Mouse (Mus musculus): Measurements from ENCODE around the gene Clec9a. TPM values are rescaled to one million over a fixed set of nuclear protein-coding genes. Genes with fewer than 3 reads are reported as not detected.

Clec9a gene
- polyA plus RNA-seq, 1 experiment, result 3.3 TPM

- peak; percentile 41 for DNase-seq (ENCODE audit: low spot score)
Measured at GRCm38 (mm10) chr6:129423734-129424072, 15.0 kb downstream of the Clec9a start.

- DNase-seq (ENCODE audit: low spot score), result no peak
Measured at GRCm38 (mm10) chr6:129425217-129425616, 16.6 kb downstream of the Clec9a start.

DNA sequence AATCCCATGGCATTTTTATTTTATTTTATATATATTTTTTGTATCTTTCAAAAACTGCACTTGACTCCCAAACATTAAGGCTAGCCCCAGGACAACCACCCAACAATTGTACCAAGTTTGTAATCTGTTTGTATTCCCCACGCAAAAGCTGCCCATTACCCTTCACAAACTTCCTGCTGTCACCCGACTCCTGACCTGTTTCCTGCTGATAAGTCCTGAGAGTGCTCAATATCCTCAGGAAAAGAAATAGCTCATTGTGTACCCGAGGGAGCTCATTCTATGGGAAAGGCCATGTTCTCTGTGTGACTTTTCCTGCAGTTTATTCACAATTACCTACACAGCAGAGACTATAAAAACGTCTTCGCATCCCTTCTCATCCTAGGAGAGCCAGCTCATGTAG, 17.1 kb downstream of the Clec9a start:
- no peak for DNase-seq (ENCODE audit: low spot score)

- no peak for DNase-seq (ENCODE audit: low spot score)
Measured at GRCm38 (mm10) chr6:129427281-129427680, 18.6 kb downstream of the Clec9a start.

GRCm38 (mm10) chr6:129434239-129434638, 25.6 kb downstream of the Clec9a start:
- no peak for DNase-seq (ENCODE audit: low spot score)

DNA sequence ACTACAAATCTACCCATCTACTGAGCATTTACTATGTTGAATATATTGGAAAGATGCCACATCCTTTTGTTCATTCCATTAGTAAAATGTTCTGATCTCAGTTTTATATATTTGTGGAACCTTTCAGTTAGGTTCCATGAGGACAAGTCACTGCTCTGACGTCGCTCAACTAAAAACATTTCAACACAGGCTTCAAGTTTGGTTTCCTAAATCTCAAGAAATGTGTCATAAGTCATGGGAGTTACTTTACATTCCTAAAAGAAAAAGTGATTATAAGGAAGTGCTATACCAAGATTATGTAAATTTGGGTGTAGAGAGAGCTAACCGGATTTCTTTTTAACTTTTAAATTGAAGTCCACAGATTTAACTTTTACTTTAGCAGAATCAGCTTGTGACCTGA, 27.4 kb downstream of the Clec9a start:
- DNase-seq (ENCODE audit: low spot score), result no peak

DNA sequence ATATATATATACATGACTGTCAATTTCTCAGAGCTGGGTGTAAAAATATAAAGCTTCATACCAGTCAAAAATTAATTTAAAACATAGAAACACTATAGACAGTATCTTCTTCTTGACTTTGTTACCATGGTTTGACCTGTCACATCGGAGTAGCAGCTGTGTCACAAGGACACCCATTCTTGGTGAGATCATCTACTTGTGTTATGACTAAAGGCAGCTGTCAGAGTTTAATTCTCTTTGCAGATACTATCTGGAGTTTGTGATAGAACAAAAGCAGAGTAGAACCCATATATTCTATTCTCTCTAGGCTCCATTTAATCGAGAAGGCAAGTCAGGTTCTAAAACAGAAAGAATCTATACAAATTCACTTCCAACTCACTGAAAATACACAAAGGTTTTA, 29.4 kb downstream of the Clec9a start:
- no peak for DNase-seq (ENCODE audit: low spot score)

GRCm38 (mm10) chr6:129449743-129450142, 41.1 kb downstream of the Clec9a start:
- DNase-seq (ENCODE audit: low spot score), result no peak

DNA sequence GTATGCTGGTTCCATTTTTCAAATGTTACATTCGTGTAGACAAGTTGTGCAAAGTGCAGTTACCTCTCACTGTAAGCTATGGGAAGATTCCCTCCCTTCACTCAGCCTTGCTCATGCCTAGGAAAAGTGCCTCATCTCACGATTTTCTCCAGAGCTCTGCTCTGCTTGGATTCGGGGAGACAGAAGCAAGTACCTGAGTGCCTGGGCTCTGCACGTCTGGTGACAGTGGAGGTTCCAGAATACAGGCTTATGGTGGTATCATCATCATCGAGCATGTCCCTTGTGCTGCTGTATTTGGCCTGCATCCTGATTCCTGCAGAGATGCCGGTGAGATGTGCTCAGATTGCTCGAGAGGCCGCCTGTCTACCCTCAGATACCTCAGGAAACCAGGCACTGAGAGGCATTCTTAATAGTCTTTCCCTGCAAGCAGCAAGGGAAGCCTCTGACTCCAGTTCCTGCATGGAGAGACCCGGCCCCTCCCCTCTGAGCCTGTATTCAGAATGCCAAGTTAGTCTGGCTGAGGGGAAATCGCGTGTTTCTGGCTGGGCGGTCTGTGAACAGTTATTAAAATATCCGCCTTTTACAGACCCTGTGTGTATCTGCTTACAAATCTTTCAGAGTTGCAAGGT, 42.9 kb downstream of the Clec9a start, which contains the start of gene Clec1a:
Clec1a (minus strand) TSS at position 590 of the 629 bp plus-strand sequence.
- DNase-seq (ENCODE audit: low spot score), result no peak

- DNase-seq (ENCODE audit: low spot score), result no peak
Measured at GRCm38 (mm10) chr6:129471386-129471785, 62.7 kb downstream of the Clec9a start.

- DNase-seq (ENCODE audit: low spot score), result no peak
Measured at GRCm38 (mm10) chr6:129472627-129473026, 64.0 kb downstream of the Clec9a start.

Other genes starting within 250 kb of the Clec9a start
- gene Clec2d, start 228.2 kb upstream of the Clec9a start, polyA plus RNA-seq (2012; rRNA removed), result 85.0 and 92.0 TPM in 2 replicates
- gene Cd69, start 133.4 kb upstream of the Clec9a start, polyA plus RNA-seq (2012; rRNA removed), result 0.32 and 0.49 TPM in 2 replicates
- not detected in 2 replicates for gene 4922502D21Rik, start 77.1 kb upstream of the Clec9a start, polyA plus RNA-seq (2012; rRNA removed)
- gene Clec12a, start 66.2 kb upstream of the Clec9a start, polyA plus RNA-seq (2012; rRNA removed), result 5.6 and 5.7 TPM in 2 replicates
- gene Clec12b, start 23.0 kb upstream of the Clec9a start, polyA plus RNA-seq (2012; rRNA removed), result 0.18 and 0.19 TPM in 2 replicates
- 0.03 TPM in 1 of 2 replicates, not detected in the other for gene Clec1b, start 11.6 kb upstream of the Clec9a start, polyA plus RNA-seq (2012; rRNA removed)
- gene Clec1a, start 43.1 kb downstream of the Clec9a start, polyA plus RNA-seq (2012; rRNA removed), result 1.3 TPM in 2 replicates
- 0.12 and 0.14 TPM in 2 replicates for gene Olr1, start 98.3 kb downstream of the Clec9a start, polyA plus RNA-seq (2012; rRNA removed)
- gene Tmem52b, start 103.7 kb downstream of the Clec9a start, polyA plus RNA-seq (2012; rRNA removed), result not detected in 2 replicates
- 105 and 120 TPM in 2 replicates for gene Gabarapl1, start 124.3 kb downstream of the Clec9a start, polyA plus RNA-seq (2012; rRNA removed)
- 0.81 and 1.1 TPM in 2 replicates for gene Klre1, start 169.0 kb downstream of the Clec9a start, polyA plus RNA-seq (2012; rRNA removed)
- 3.2 and 4.4 TPM in 2 replicates for gene Klrd1, start 182.9 kb downstream of the Clec9a start, polyA plus RNA-seq (2012; rRNA removed)
- gene Klrk1, start 215.0 kb downstream of the Clec9a start, polyA plus RNA-seq (2012; rRNA removed), result 3.7 and 4.9 TPM in 2 replicates
- gene Klrc3, start 234.5 kb downstream of the Clec9a start, polyA plus RNA-seq (2012; rRNA removed), result 0.25 TPM in 1 of 2 replicates, not detected in the other